In genomic region chr12:17575156-17575910, GRCm38 (mm10) we compare ENCODE assay signal across 13 mouse cellular contexts. TPM values are rescaled to one million over a fixed set of nuclear protein-coding genes. Genes with fewer than 3 reads are reported as not detected.
DNase-seq lines count a peak whose midpoint lies in the region; ATAC-seq lines count a peak whose summit lies in the region.
"Had no signal": no experiment of that assay in that cellular context is flagged by ENCODE, and none has a peak within 500 bp of the region (broad histone marks: within the 10 kb centered on the region; RNA-seq: fewer than 3 reads in every experiment).

No protein-coding gene starts in this region.

- DNase-seq in hindbrain, embryonic 14.5 days (ENCODE audit: low spot score) = no peak
- DNase-seq in retina, postnatal 1 day = peak; percentile 9
- DNase-seq in retina, embryonic 14.5 days (ENCODE audit: low spot score) = no peak
- DNase-seq in cerebellum, postnatal 14 days = peak; percentile 45 to 47
- no peak for DNase-seq in testis, postnatal 10 days (ENCODE audit: low spot score)
- no peak for DNase-seq in liver
- DNase-seq: layer of hippocampus, postnatal 36 days; thymus, postnatal 36 days had no signal

- peaks cover 2% of the 10 kb centered on the region; the same call in 1 of the 2 replicates for H3K27me3 ChIP-seq in hindbrain, embryonic 16.5 days (replicated peaks; ENCODE audit: control insufficient read depth, insufficient read depth, low read length)
- H3K27me3 ChIP-seq in hindbrain, embryonic 14.5 days (ENCODE audit: control insufficient read depth, insufficient read depth, low read length) = no peaks in the 10 kb centered on the region
- H3K27me3 ChIP-seq: neural tube, embryonic 15.5 days had no signal

- H3K9ac ChIP-seq in hindbrain, embryonic 16.5 days (ENCODE audit: low read depth, low read length) = no peak overlapping the region
- H3K9ac ChIP-seq in hindbrain, embryonic 14.5 days = no peak overlapping the region
- H3K9ac ChIP-seq: liver, embryonic 12.5 days; neural tube, embryonic 15.5 days had no signal

- peak; percentile 18; the same call in 1 of the 2 replicates for ATAC-seq in hindbrain, embryonic 16.5 days
- no peak for ATAC-seq in hindbrain, embryonic 14.5 days (ENCODE audit: low FRiP score)
- ATAC-seq: inflammation-experienced regulatory T-cells, adult 6 months; liver, embryonic 12.5 days had no signal

- H3K36me3 ChIP-seq in hindbrain, embryonic 16.5 days (ENCODE audit: control insufficient read depth, insufficient read depth, low read length) = no peaks in the 10 kb centered on the region
- H3K36me3 ChIP-seq in hindbrain, embryonic 14.5 days (replicated peaks; ENCODE audit: control insufficient read depth, insufficient read depth) = no peaks in the 10 kb centered on the region
- H3K36me3 ChIP-seq: liver, embryonic 12.5 days; neural tube, embryonic 15.5 days had no signal

- H3K4me2 ChIP-seq in hindbrain, embryonic 16.5 days (ENCODE audit: low read length) = no peak overlapping the region
- no peak overlapping the region for H3K4me2 ChIP-seq in hindbrain, embryonic 14.5 days (replicated peaks)
- H3K4me2 ChIP-seq: liver, embryonic 12.5 days had no signal

- 62% methylated on average over 5 of the region's 5 CpGs for WGBS in hindbrain, embryonic 16.5 days
- 61% methylated on average over 5 of the region's 5 CpGs for WGBS in hindbrain, embryonic 14.5 days

- H3K4me1 ChIP-seq in hindbrain, embryonic 16.5 days (ENCODE audit: control insufficient read depth, insufficient read depth, low read depth, low read length) = peaks cover 3% of the 10 kb centered on the region; the same call in 1 of the 2 replicates
- 0 out of 2 replicates have a peak, but pooled peaks cover 6% of the 10 kb centered on the region for H3K4me1 ChIP-seq in hindbrain, embryonic 14.5 days (replicated peaks; ENCODE audit: control insufficient read depth, insufficient read depth, low read length)

- H3K4me3 ChIP-seq in hindbrain, embryonic 16.5 days (ENCODE audit: low read length) = no peak overlapping the region
- no peak overlapping the region for H3K4me3 ChIP-seq in hindbrain, embryonic 14.5 days (replicated peaks; ENCODE audit: low read length)
- H3K4me3 ChIP-seq: heart, adult 2 months; liver, embryonic 12.5 days; neural tube, embryonic 15.5 days had no signal

- no peaks in the 10 kb centered on the region for H3K9me3 ChIP-seq in hindbrain, embryonic 16.5 days (ENCODE audit: control insufficient read depth, low read length)
- H3K9me3 ChIP-seq in hindbrain, embryonic 14.5 days (ENCODE audit: control insufficient read depth, low read length) = no peaks in the 10 kb centered on the region
- H3K9me3 ChIP-seq: liver, embryonic 12.5 days; neural tube, embryonic 15.5 days had no signal

- H3K27ac ChIP-seq in hindbrain, embryonic 16.5 days (ENCODE audit: low read depth, low read length) = no peak overlapping the region
- no peak overlapping the region for H3K27ac ChIP-seq in hindbrain, embryonic 14.5 days
- H3K27ac ChIP-seq: heart, adult 2 months; liver, embryonic 12.5 days; neural tube, embryonic 15.5 days had no signal

RNA-seq across cellular contexts. Expression of gene Odc1, which starts 30.7 kb away (rescaled TPM):
- 116 and 124 TPM in 2 replicates for polyA plus RNA-seq in hindbrain, embryonic 16.5 days (2015; fragmentation: Nextera tagmentation; extraction: Ambion mirVana)
- polyA plus RNA-seq in hindbrain, embryonic 14.5 days (2014; fragmentation: Nextera tagmentation; extraction: Ambion mirVana) = 143 and 144 TPM in 2 replicates

Comparison
In these comparisons a context has a peak if more than half of its experiments do, and no peak if none do; other contexts are left out.
1. DNase-seq: peak in retina, postnatal 1 day (single experiment) and cerebellum, postnatal 14 days (2 of 2); none in hindbrain, embryonic 14.5 days (single experiment), retina, embryonic 14.5 days (single experiment), testis, postnatal 10 days (single experiment) and liver (single experiment).